Mouse (Mus musculus) liver, postnatal 0 days (tissue): ENCODE measurements around the gene Trim28.

Experiments used
- CTCF ChIP-seq: sonication (generic); IDR thresholded peaks from 2 replicates; pipeline ENCODE4 v1.5.1; 2016; ENCODE audit warnings: antibody characterized with exemption, low read depth
- EP300 ChIP-seq: IDR thresholded peaks from 2 replicates; pipeline ENCODE4 v1.6.1; 2016; ENCODE audit warnings: antibody characterized with exemption, low read depth, mild to moderate bottlenecking

GRCm38 (mm10) chr7:12966104-12966845 is 32.6 kb upstream of the Trim28 start:
- no peak for TF ChIP-seq EP300
- TF ChIP-seq CTCF: no peak
